Mouse (Mus musculus): ENCODE measurements at regions not wholly inside any gene's neighbourhood (a gene's known extent, or its start where the extent isn't known, plus 50 kb on each side); places are given as distances from the start of the nearest gene placed in this dataset.

DNA sequence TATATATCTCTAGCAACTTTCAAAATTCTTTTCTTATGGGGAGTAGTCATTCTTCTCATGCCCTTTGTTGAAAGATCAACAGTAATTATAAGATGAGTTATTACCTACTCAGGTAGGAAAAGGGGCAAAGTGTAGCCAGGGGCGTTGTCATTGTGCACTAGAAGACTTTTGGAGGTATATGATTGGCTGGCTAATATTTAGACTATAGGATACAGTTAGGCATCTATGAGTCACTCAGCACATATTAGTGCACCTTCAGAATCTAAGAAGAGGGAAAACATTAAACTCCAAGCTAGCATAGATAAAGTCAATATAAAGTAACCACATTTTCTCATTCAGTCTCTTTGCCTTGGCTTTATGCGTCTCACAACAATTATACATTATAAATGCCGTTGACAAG lies 199.8 kb downstream of the Plk2 start:
- Histone ChIP-seq H3K4me1 (replicated peaks) (0 out of 2 replicates have a peak, but pooled peaks cover 3% of the 10 kb centered on the region), H3K36me3 (no peaks in the 10 kb centered on the region), H3K27ac (ENCODE audit: poor library complexity, severe bottlenecking) (no peak overlapping the region), H3K4me2 (no peak overlapping the region), H3K27me3 (replicated peaks) (no peaks in the 10 kb centered on the region), H3K9me3 (replicated peaks) (no peaks in the 10 kb centered on the region), H3K9ac (no peak overlapping the region), H3K4me3 (no peak overlapping the region)
- no peak for ATAC-seq (ENCODE audit: insufficient number of reproducible peaks, low FRiP score)
- WGBS, result 88% methylated on average over 3 of the region's 3 CpGs

DNA sequence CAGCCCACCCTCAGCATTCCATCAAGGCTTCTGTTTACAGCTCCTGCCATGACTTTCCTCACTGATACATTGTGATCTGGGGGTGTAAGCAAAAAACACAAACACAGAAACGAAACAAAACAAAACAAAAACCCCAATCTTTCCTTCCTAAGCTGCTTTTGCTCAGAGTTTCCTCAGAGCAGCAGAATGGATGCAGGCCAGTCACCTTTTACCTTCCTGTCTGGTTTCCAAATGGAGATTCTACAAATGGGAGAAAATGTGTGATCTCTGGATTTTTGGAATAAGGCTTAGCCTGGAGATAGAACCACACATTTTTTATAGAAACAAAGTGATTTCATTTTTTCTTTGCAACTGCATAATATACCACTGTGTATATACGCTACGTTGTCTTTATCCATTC lies 204.8 kb downstream of the Plk2 start:
- Histone ChIP-seq H3K27me3 (replicated peaks) (no peaks in the 10 kb centered on the region), H3K9ac (no peak overlapping the region), H3K4me2 (no peak overlapping the region), H3K4me1 (replicated peaks) (peaks cover 7% of the 10 kb centered on the region; the same call in 1 of the 2 replicates), H3K9me3 (replicated peaks) (no peaks in the 10 kb centered on the region), H3K36me3 (no peaks in the 10 kb centered on the region), H3K4me3 (no peak overlapping the region), H3K27ac (ENCODE audit: poor library complexity, severe bottlenecking) (no peak overlapping the region)
- WGBS, result 86% methylated on average over 3 of the region's 3 CpGs
- no peak for ATAC-seq (ENCODE audit: insufficient number of reproducible peaks, low FRiP score)

DNA sequence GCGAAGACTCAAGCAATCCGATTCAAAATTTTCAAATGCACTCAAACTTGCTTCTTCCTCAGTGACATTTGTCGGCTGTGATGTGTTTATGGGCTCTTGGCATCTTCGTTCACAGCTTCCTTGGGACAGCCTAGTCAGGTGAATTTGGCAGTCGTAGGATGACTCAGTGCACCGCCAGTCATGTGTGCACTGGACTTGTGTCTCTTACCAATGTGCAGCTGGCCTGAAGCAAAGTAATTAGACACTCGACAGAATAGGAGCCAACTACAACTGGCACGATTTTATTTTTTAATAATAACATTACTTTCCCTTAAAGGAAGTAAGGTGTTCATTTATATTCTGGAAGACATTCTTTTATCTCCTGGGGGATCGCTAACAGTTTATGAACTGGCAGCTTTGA lies 205.5 kb downstream of the Plk2 start:
- Histone ChIP-seq H3K4me2 (no peak overlapping the region), H3K27ac (ENCODE audit: poor library complexity, severe bottlenecking) (no peak overlapping the region), H3K27me3 (replicated peaks) (no peaks in the 10 kb centered on the region), H3K9me3 (replicated peaks) (no peaks in the 10 kb centered on the region), H3K4me3 (no peak overlapping the region), H3K9ac (no peak overlapping the region), H3K36me3 (no peaks in the 10 kb centered on the region), H3K4me1 (replicated peaks) (peaks cover 7% of the 10 kb centered on the region; the same call in 1 of the 2 replicates)
- ATAC-seq (ENCODE audit: insufficient number of reproducible peaks, low FRiP score), result no peak
- 89% methylated on average over 9 of the region's 9 CpGs for WGBS

DNA sequence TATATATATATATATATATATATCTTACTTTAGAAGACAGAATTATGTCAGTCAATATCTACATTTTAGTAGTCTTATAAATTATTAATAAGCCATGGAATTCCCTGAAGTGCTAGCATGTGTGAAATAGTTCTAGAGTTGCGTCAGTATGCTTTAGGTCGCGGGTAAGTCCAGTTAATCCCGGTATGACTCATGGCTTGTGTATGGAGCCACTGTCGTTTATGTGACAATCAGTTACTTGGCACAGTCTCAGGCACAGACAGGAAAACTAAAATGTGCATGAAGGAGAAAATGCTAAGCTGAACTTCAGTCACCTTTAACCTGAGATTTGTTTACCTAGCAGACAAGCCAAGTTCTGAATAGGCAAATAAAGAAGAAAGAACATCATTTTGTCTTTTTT lies 206.5 kb downstream of the Plk2 start:
- Histone ChIP-seq H3K9ac (no peak overlapping the region), H3K4me2 (no peak overlapping the region), H3K36me3 (no peaks in the 10 kb centered on the region), H3K9me3 (replicated peaks) (no peaks in the 10 kb centered on the region), H3K4me1 (replicated peaks) (peaks cover 7% of the 10 kb centered on the region; the same call in 1 of the 2 replicates), H3K27me3 (replicated peaks) (no peaks in the 10 kb centered on the region), H3K4me3 (no peak overlapping the region), H3K27ac (ENCODE audit: poor library complexity, severe bottlenecking) (no peak overlapping the region)
- no peak for ATAC-seq (ENCODE audit: insufficient number of reproducible peaks, low FRiP score)
- 48% methylated on average over 5 of the region's 5 CpGs for WGBS

DNA sequence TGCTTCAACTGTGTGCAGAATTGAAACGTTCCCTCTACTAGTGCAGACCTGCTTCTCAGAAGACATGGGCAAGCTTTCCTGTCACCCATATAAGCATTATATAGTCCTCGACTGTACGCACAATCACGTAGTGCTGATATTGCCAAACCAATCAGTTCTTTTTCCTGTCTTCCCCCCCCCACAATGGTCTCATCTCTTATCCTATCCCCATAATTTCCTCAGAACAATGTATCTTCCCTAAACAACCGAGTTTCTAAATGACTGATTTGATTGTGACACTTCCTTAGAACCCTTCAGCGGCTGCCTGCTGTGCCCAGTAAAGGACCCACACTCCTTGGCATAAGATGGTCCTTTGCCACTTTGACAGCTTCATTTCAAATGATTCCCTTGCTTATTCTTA lies 207.0 kb downstream of the Plk2 start:
- no peaks in the 10 kb centered on the region for H3K36me3 ChIP-seq
- H3K27ac ChIP-seq (ENCODE audit: poor library complexity, severe bottlenecking), result no peak overlapping the region
- H3K9me3 ChIP-seq (replicated peaks), result no peaks in the 10 kb centered on the region
- H3K4me1 ChIP-seq (replicated peaks), result peaks cover 7% of the 10 kb centered on the region; the same call in 1 of the 2 replicates
- H3K27me3 ChIP-seq (replicated peaks), result no peaks in the 10 kb centered on the region
- no peak for ATAC-seq (ENCODE audit: insufficient number of reproducible peaks, low FRiP score)
- WGBS, result 60% methylated on average over 6 of the region's 6 CpGs
- H3K9ac ChIP-seq, result no peak overlapping the region
- H3K4me3 ChIP-seq, result no peak overlapping the region
- no peak overlapping the region for H3K4me2 ChIP-seq

DNA sequence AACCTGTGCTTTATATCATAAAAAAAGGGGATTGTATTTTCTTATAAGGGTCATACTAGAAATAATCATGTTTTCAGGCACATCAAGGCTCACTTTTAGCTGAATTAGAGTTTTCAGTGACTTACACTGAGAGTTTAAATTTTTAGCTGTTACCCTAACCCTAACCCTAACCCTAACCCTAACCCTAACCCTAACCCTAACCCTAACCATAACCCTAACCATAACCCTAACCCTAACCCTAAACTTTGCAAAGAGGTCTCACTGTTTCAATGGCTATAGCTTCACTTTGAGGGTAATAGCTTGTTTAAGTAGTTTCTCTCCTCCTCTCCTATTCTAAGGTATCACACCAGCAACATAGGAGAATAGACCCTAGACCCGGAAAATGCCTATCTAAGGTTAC lies 208.0 kb downstream of the Plk2 start:
- Histone ChIP-seq H3K4me1 (replicated peaks) (peaks cover 7% of the 10 kb centered on the region; the same call in 1 of the 2 replicates), H3K4me2 (no peak overlapping the region), H3K27ac (ENCODE audit: poor library complexity, severe bottlenecking) (no peak overlapping the region), H3K9me3 (replicated peaks) (no peaks in the 10 kb centered on the region), H3K4me3 (no peak overlapping the region), H3K9ac (no peak overlapping the region), H3K27me3 (replicated peaks) (no peaks in the 10 kb centered on the region), H3K36me3 (no peaks in the 10 kb centered on the region)
- 81% methylated on average over 1 of the region's 1 CpGs for WGBS
- no peak for ATAC-seq (ENCODE audit: insufficient number of reproducible peaks, low FRiP score)

DNA sequence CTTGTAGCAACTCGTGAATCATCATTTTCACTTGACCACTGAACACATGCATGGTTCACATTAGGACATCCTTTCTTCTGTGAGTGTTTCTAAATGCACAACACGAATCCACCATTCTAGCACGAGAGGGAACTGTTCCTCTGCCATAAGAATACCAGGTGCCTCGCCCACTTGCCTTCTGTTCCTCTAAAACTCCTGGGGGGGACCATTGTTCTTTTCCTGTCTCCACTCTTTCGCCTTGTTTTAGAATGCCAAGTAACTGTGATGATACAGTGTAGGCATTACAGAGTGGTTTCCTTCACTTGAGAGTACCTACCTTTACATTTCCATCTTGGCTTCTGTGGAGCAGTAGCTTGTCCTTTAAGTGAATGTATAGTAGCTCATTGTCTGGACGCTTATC lies 224.2 kb downstream of the Plk2 start:
- no peak overlapping the region for H3K27ac ChIP-seq (ENCODE audit: poor library complexity, severe bottlenecking)
- H3K36me3 ChIP-seq, result no peaks in the 10 kb centered on the region
- no peaks in the 10 kb centered on the region for H3K9me3 ChIP-seq (replicated peaks)
- no peak overlapping the region for H3K4me2 ChIP-seq
- no peak overlapping the region for H3K9ac ChIP-seq
- ATAC-seq (ENCODE audit: insufficient number of reproducible peaks, low FRiP score), result no peak
- H3K4me1 ChIP-seq (replicated peaks), result no peaks in the 10 kb centered on the region
- H3K27me3 ChIP-seq (replicated peaks), result no peaks in the 10 kb centered on the region
- 86% methylated on average over 6 of the region's 6 CpGs for WGBS
- H3K4me3 ChIP-seq, result no peak overlapping the region

DNA sequence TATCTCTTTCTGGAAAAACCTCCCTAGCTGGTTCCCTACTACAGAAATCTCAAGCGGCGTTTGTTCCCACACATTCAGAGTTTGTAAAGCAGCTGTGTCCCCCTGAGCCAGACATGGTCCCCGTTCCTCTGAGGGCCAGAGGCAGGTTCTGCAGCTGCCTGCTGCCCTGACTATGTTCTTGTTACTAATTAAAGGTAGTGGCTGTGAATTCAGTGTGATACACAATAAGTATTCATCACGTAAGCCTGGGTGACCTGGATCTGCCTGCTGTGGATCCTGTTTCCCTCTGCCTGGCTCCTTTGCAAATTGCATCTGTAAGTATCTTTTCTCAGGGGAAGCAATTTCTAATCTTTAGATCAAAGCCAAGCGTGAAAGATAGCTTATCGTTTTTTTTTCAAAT lies 232.3 kb downstream of the Plk2 start:
- H3K27ac ChIP-seq (ENCODE audit: poor library complexity, severe bottlenecking), result peak overlapping the region; percentile 47
- H3K36me3 ChIP-seq, result no peaks in the 10 kb centered on the region
- H3K9ac ChIP-seq, result no peak overlapping the region
- H3K4me3 ChIP-seq, result no peak overlapping the region
- H3K27me3 ChIP-seq (replicated peaks), result no peaks in the 10 kb centered on the region
- peaks cover 18% of the 10 kb centered on the region for H3K4me1 ChIP-seq (replicated peaks)
- 52% methylated on average over 6 of the region's 6 CpGs for whole genome bisulfite sequencing
- no peak overlapping the region for H3K4me2 ChIP-seq
- H3K9me3 ChIP-seq (replicated peaks), result no peaks in the 10 kb centered on the region; the same call in 1 of the 2 replicates
- no peak for ATAC-seq (ENCODE audit: insufficient number of reproducible peaks, low FRiP score)

DNA sequence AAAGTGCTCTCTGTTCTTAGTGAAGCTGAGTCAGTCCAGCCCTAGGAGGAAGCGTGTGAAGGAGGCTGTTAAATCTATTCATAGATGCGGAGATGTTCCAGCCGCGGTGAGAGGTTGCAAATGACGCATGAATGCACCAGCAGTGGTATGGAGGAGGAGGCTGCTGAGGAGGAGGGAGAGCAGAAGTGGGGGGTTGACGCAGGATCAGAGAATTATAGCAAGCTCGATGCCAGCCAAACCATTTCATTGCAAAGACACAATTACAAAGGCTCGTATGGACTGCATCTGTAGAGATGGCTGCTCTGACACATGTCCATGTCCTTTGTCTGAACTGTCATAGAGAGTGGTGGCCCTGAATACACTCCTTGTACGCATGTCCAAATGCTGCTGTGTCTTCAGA lies 232.9 kb downstream of the Plk2 start:
- no peak; the same call in 1 of the 2 replicates for ATAC-seq (ENCODE audit: insufficient number of reproducible peaks, low FRiP score)
- H3K36me3 ChIP-seq, result no peaks in the 10 kb centered on the region
- peaks cover 19% of the 10 kb centered on the region for H3K4me1 ChIP-seq (replicated peaks)
- H3K9ac ChIP-seq, result no peak overlapping the region
- WGBS, result 62% methylated on average over 9 of the region's 9 CpGs
- no peak overlapping the region for H3K4me3 ChIP-seq
- no peak overlapping the region for H3K27ac ChIP-seq (ENCODE audit: poor library complexity, severe bottlenecking)
- no peaks in the 10 kb centered on the region for H3K27me3 ChIP-seq (replicated peaks)
- H3K9me3 ChIP-seq (replicated peaks), result no peaks in the 10 kb centered on the region; the same call in 1 of the 2 replicates
- no peak overlapping the region for H3K4me2 ChIP-seq

DNA sequence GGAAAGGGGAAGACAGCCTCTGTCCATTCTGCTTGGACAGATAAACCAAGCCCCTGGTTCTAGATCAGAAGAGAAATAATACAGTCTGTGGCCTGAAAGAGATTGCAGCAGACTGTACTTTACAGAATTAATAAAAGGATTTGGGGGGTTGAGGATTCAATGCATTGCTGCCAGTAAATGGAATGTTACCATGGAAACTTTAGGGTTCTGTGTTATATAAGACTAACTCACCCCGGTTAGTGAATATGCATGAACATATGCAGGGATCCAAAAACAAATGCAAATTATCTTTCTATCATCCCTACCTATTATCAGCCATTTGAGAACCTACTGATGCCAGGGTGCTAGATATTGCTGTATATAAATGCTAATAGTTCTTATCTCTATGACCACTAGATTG lies 233.4 kb downstream of the Plk2 start:
- no peak overlapping the region for H3K27ac ChIP-seq (ENCODE audit: poor library complexity, severe bottlenecking)
- ATAC-seq (ENCODE audit: insufficient number of reproducible peaks, low FRiP score), result no peak
- H3K27me3 ChIP-seq (replicated peaks), result no peaks in the 10 kb centered on the region
- no peak overlapping the region for H3K4me2 ChIP-seq
- H3K4me3 ChIP-seq, result no peak overlapping the region
- peaks cover 24% of the 10 kb centered on the region for H3K4me1 ChIP-seq (replicated peaks)
- H3K36me3 ChIP-seq, result no peaks in the 10 kb centered on the region
- H3K9me3 ChIP-seq (replicated peaks), result no peaks in the 10 kb centered on the region; the same call in 1 of the 2 replicates
- 87% methylated on average over 1 of the region's 1 CpGs for WGBS
- no peak overlapping the region for H3K9ac ChIP-seq

DNA sequence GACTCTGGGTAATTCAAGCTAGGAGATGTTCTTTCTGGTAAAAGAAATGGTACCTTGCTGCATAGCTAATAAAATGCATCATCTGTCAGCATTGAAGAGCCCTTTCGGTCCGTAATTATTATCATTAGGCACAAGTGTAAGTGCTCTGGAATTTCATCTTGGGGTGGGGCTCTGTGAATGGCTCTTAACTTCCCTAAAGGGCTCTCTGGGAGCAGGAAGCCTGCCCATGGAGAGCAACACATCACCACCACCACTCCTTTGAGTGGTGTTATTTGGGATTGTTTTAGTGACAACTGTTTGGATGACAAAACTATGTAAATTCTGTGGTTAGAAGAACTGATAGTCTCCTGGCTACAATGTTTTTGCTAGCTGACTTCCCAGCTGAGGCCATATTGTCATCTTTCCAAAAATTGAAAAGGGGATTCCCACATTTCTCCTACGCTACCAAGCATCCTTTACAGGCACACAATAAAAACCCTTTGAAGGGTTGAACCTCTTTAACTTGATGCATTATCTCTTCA lies 238.5 kb downstream of the Plk2 start:
- Histone ChIP-seq H3K4me2 (no peak overlapping the region), H3K27me3 (replicated peaks) (no peaks in the 10 kb centered on the region), H3K4me3 (no peak overlapping the region), H3K9ac (no peak overlapping the region), H3K9me3 (replicated peaks) (no peaks in the 10 kb centered on the region), H3K4me1 (replicated peaks) (peaks cover 8% of the 10 kb centered on the region; the same call in 1 of the 2 replicates), H3K36me3 (no peaks in the 10 kb centered on the region), H3K27ac (ENCODE audit: poor library complexity, severe bottlenecking) (no peak overlapping the region)
- ATAC-seq (ENCODE audit: insufficient number of reproducible peaks, low FRiP score), result no peak
- WGBS, result 53% methylated on average over 3 of the region's 3 CpGs

DNA sequence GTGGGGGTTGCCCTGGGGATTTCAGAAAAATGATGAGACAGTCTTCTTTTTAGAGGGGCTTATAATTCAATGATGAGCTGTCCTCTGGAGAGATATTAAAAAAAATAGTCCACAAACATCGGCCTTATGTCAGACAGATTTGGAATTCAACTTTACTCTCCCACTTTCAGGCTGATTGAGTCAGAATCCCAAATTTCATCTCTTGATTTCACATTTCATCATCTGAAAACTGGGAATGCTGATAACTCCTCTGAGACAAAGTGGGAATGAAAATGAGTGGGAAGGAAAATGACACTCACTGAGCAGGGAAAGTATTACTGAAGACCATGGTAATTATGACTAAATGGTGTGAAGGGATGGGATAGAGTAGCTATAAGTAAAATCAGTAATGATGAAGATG lies 239.1 kb downstream of the Plk2 start:
- ATAC-seq (ENCODE audit: insufficient number of reproducible peaks, low FRiP score), result no peak
- 83% methylated on average over 1 of the region's 1 CpGs for WGBS
- Histone ChIP-seq H3K27ac (ENCODE audit: poor library complexity, severe bottlenecking) (no peak overlapping the region), H3K4me1 (replicated peaks) (peaks cover 8% of the 10 kb centered on the region; the same call in 1 of the 2 replicates), H3K4me3 (no peak overlapping the region), H3K36me3 (no peaks in the 10 kb centered on the region), H3K4me2 (no peak overlapping the region), H3K27me3 (replicated peaks) (no peaks in the 10 kb centered on the region), H3K9ac (no peak overlapping the region), H3K9me3 (replicated peaks) (no peaks in the 10 kb centered on the region)
